Comparison of ENCODE assay signal across 8 mouse cellular contexts in genomic region chr8:120516182-120516755, GRCm38 (mm10).
DNase-seq lines count a peak whose midpoint lies in the region; ATAC-seq and TF ChIP-seq lines count a peak whose summit lies in the region.

No protein-coding gene starts in this region.

- H3K27me3 ChIP-seq in lung, postnatal 0 days (replicated peaks; ENCODE audit: insufficient read depth, low read length), result no peaks in the 10 kb centered on the region
- no peaks in the 10 kb centered on the region for H3K27me3 ChIP-seq in heart, postnatal 0 days (ENCODE audit: control insufficient read depth, insufficient read depth, low read length)
- H3K27me3 ChIP-seq in liver, postnatal 0 days (ENCODE audit: insufficient read depth, low read length), result no peaks in the 10 kb centered on the region

- TF ChIP-seq EP300 in lung, postnatal 0 days (IDR thresholded peaks at IDR 0.05), result no peak
- no peak for TF ChIP-seq EP300 in heart, postnatal 0 days (IDR thresholded peaks at IDR 0.05; ENCODE audit: low read depth)
- TF ChIP-seq EP300 in liver, postnatal 0 days (IDR thresholded peaks at IDR 0.05; ENCODE audit: low read depth), result no peak

- no peaks in the 10 kb centered on the region for H3K36me3 ChIP-seq in lung, postnatal 0 days (ENCODE audit: insufficient read depth, low read length)
- H3K36me3 ChIP-seq in heart, postnatal 0 days (replicated peaks; ENCODE audit: control insufficient read depth, insufficient read depth, low read length), result no peaks in the 10 kb centered on the region
- no peaks in the 10 kb centered on the region for H3K36me3 ChIP-seq in liver, postnatal 0 days (replicated peaks; ENCODE audit: insufficient read depth, low read length)

- WGBS in lung, postnatal 0 days, result 23% methylated on average over 12 of the region's 12 CpGs
- WGBS in heart, postnatal 0 days, result 27% methylated on average over 12 of the region's 12 CpGs
- 48% methylated on average over 12 of the region's 12 CpGs for WGBS in liver, postnatal 0 days (ENCODE audit: insufficient replicate concordance)

- H3K4me3 ChIP-seq in lung, postnatal 0 days (ENCODE audit: low read depth, low read length), result no peak overlapping the region
- H3K4me3 ChIP-seq in heart, postnatal 0 days (ENCODE audit: low read depth, low read length), result no peak overlapping the region
- H3K4me3 ChIP-seq in liver, postnatal 0 days (ENCODE audit: low read depth, low read length), result no peak overlapping the region

- no peak overlapping the region for H3K4me2 ChIP-seq in lung, postnatal 0 days (replicated peaks; ENCODE audit: low read depth, low read length)
- no peak overlapping the region for H3K4me2 ChIP-seq in heart, postnatal 0 days (ENCODE audit: low read depth, low read length)
- no peak overlapping the region for H3K4me2 ChIP-seq in liver, postnatal 0 days (ENCODE audit: low read depth, low read length)

- no peak overlapping the region for H3K9ac ChIP-seq in lung, postnatal 0 days (replicated peaks; ENCODE audit: low read depth)
- H3K9ac ChIP-seq in heart, postnatal 0 days (replicated peaks; ENCODE audit: low read depth, low read length), result no peak overlapping the region
- H3K9ac ChIP-seq in liver, postnatal 0 days (replicated peaks), result no peak overlapping the region

- ATAC-seq in lung, postnatal 0 days, result peak; percentile 31; the same call in 1 of the 2 replicates
- ATAC-seq in heart, postnatal 0 days (ENCODE audit: insufficient read depth, low read depth), result peak; percentile 45; the same call in 1 of the 2 replicates
- ATAC-seq in liver, postnatal 0 days, result 0 out of 2 replicates have a peak, but pooled peaks have one; percentile 23
- ATAC-seq in erythroid progenitor cell, adult 5-6 weeks (replicated peaks; ENCODE audit: low FRiP score, poor library complexity, severe bottlenecking), result no peak

- peak; percentile 56 for DNase-seq in lung, postnatal 0 days (ENCODE audit: low spot score)
- no peak for DNase-seq in lung, postnatal 36 days
- no peak for DNase-seq in heart, postnatal 0 days (ENCODE audit: low spot score)
- DNase-seq in liver, postnatal 0 days, result no peak
- no peak for DNase-seq in thymus, postnatal 14 days
- DNase-seq in ovary, postnatal 14 days (ENCODE audit: low spot score), result no peak
- no peak for DNase-seq in left cerebral cortex, postnatal 36 days (ENCODE audit: low spot score in 2 of 2)

- TF ChIP-seq CTCF in lung, postnatal 0 days (IDR thresholded peaks at IDR 0.05), result no peak
- no peak for TF ChIP-seq CTCF in heart, postnatal 0 days (IDR thresholded peaks at IDR 0.05; ENCODE audit: low read depth)
- no peak for TF ChIP-seq CTCF in liver, postnatal 0 days (IDR thresholded peaks at IDR 0.05; ENCODE audit: low read depth)

- no peaks in the 10 kb centered on the region for H3K9me3 ChIP-seq in lung, postnatal 0 days (ENCODE audit: low read length)
- H3K9me3 ChIP-seq in heart, postnatal 0 days (replicated peaks; ENCODE audit: control insufficient read depth, low read length), result no peaks in the 10 kb centered on the region
- H3K9me3 ChIP-seq in liver, postnatal 0 days (ENCODE audit: low read length), result no peaks in the 10 kb centered on the region

- intact Hi-C loops in left cerebral cortex, postnatal 36 days (cut with DNase I), result no loop called here

- peaks cover 8% of the 10 kb centered on the region; the same call in 1 of the 2 replicates for H3K4me1 ChIP-seq in lung, postnatal 0 days (ENCODE audit: insufficient read depth, low read depth, low read length)
- peaks cover 29% of the 10 kb centered on the region for H3K4me1 ChIP-seq in heart, postnatal 0 days (ENCODE audit: control insufficient read depth, insufficient read depth)
- H3K4me1 ChIP-seq in liver, postnatal 0 days (ENCODE audit: insufficient read depth), result peaks cover 1% of the 10 kb centered on the region; the same call in 1 of the 2 replicates

- H3K27ac ChIP-seq in lung, postnatal 0 days (ENCODE audit: low read length), result 0 out of 2 replicates have a peak overlapping the region, but pooled peaks have one; percentile 26
- no peak overlapping the region for H3K27ac ChIP-seq in heart, postnatal 0 days (ENCODE audit: low read depth)
- no peak overlapping the region for H3K27ac ChIP-seq in liver, postnatal 0 days (ENCODE audit: low read depth)
